Mouse (Mus musculus): Measurements from ENCODE around the gene Ky. TPM values are rescaled to one million over a fixed set of nuclear protein-coding genes. Genes with fewer than 3 reads are reported as not detected.
A peak's percentile ranks its signal among the peaks of the same experiment; 100 is the strongest.

Gene Ky
- polyA plus RNA-seq, 1 experiment from 2014 or later, result 0.02 TPM

GRCm38 (mm10) chr9:102544773-102545366, 39.3 kb downstream of the Ky start:
- H3K9me3 ChIP-seq (ENCODE audit: low read length), result no peaks in the 10 kb centered on the region
- no peaks in the 10 kb centered on the region for H3K4me1 ChIP-seq (ENCODE audit: insufficient read depth, low read depth, low read length)
- ATAC-seq (peak; percentile 57), DNase-seq (ENCODE audit: low spot score) (peak; percentile 78)
- H3K27me3 ChIP-seq (replicated peaks; ENCODE audit: insufficient read depth, low read length), result 0 out of 2 replicates have a peak, but pooled peaks cover 6% of the 10 kb centered on the region
- no peak for TF ChIP-seq EP300 (IDR thresholded peaks at IDR 0.05)
- TF ChIP-seq CTCF (IDR thresholded peaks at IDR 0.05), result peak; percentile 91
- WGBS, result 1% methylated on average over 26 of the region's 26 CpGs
- H3K27ac ChIP-seq (ENCODE audit: low read length), result no peak overlapping the region
- H3K4me2 ChIP-seq (replicated peaks; ENCODE audit: low read depth, low read length), result peak overlapping the region; percentile 50
- 0 out of 2 replicates have a peak overlapping the region, but pooled peaks have one; percentile 9 for H3K4me3 ChIP-seq (ENCODE audit: low read depth, low read length)
- H3K36me3 ChIP-seq (ENCODE audit: insufficient read depth, low read length), result no peaks in the 10 kb centered on the region
- H3K9ac ChIP-seq (replicated peaks; ENCODE audit: low read depth), result no peak overlapping the region

DNA sequence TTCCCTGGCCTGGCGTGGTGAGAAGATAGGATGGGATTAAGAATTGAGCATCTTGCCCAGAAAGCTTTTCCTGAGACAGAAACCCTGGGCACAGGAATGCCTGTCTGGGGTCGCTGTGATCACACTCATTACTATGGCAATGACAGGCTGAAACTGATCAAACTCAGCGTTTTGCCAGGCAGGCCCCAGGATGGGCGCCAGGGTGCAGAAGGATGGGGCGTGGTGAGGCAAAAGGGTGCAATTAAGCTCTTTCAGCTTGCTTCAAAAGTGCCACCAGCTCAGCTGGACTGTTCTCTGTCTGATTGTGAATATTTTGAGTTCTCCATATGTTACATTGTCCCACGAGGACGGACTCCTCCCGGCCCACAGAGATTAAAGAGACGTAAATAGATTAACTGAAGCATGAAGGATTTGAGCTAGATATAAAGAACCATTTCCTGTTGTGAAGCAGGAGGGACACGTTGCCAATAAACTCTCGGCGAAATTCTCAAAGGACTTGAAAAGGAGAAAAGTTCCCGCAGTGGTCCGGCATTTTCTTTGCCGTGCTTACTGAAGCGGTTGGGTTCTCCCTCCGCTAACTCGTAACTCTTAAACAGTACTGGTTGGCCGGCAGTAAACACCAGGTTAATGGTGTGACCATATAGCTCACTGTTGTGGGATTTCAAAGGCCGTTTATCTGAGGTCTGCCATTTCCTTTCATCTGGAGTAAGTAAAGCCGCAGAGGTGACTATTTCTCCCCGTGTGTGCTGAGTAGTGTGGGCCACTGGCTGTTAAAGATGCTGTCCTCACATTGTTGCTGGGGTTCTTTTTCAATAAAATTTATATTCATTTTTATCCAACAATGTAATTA, 40.1 kb downstream of the Ky start:
- WGBS, result 37% methylated on average over 22 of the region's 22 CpGs
- ATAC-seq (no peak), DNase-seq (ENCODE audit: low spot score) (no peak)
- H3K4me1 ChIP-seq (ENCODE audit: insufficient read depth, low read depth, low read length), result no peaks in the 10 kb centered on the region
- no peak overlapping the region for H3K4me2 ChIP-seq (replicated peaks; ENCODE audit: low read depth, low read length)
- no peaks in the 10 kb centered on the region for H3K36me3 ChIP-seq (ENCODE audit: insufficient read depth, low read length)
- H3K27ac ChIP-seq (ENCODE audit: low read length), result no peak overlapping the region
- no peaks in the 10 kb centered on the region for H3K9me3 ChIP-seq (ENCODE audit: low read length)
- no peak overlapping the region for H3K4me3 ChIP-seq (ENCODE audit: low read depth, low read length)
- H3K27me3 ChIP-seq (replicated peaks; ENCODE audit: insufficient read depth, low read length), result 0 out of 2 replicates have a peak, but pooled peaks cover 6% of the 10 kb centered on the region
- no peak overlapping the region for H3K9ac ChIP-seq (replicated peaks; ENCODE audit: low read depth)
- TF ChIP-seq CTCF (IDR thresholded peaks at IDR 0.05), result no peak
- TF ChIP-seq EP300 (IDR thresholded peaks at IDR 0.05), result no peak

GRCm38 (mm10) chr9:102546256-102547027, 40.9 kb downstream of the Ky start:
- Histone ChIP-seq H3K4me1 (ENCODE audit: insufficient read depth, low read depth, low read length) (no peaks in the 10 kb centered on the region), H3K27ac (ENCODE audit: low read length) (no peak overlapping the region), H3K4me3 (ENCODE audit: low read depth, low read length) (no peak overlapping the region), H3K36me3 (ENCODE audit: insufficient read depth, low read length) (no peaks in the 10 kb centered on the region), H3K27me3 (replicated peaks; ENCODE audit: insufficient read depth, low read length) (0 out of 2 replicates have a peak, but pooled peaks cover 6% of the 10 kb centered on the region), H3K4me2 (replicated peaks; ENCODE audit: low read depth, low read length) (no peak overlapping the region), H3K9ac (replicated peaks; ENCODE audit: low read depth) (no peak overlapping the region), H3K9me3 (ENCODE audit: low read length) (no peaks in the 10 kb centered on the region)
- ATAC-seq, result no peak
- no peak for DNase-seq (ENCODE audit: low spot score)
- no peak for TF ChIP-seq EP300 (IDR thresholded peaks at IDR 0.05)
- WGBS, result 58% methylated on average over 20 of the region's 20 CpGs

DNA sequence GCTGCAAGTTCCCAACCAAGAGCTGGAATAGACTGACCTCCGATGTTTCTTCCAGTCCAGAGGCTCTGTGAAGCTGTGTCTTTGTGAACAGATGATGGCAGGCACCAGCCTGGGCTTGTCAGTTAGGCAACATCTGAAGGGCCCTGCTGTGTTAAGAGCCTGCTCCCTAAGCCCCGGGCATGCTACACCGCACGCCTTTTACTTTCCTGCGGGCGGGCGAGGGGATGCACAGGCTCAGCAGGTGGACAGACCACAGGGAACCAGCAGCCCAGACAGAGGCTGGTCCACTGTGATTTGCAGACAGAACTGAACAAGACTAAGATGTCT, 41.4 kb downstream of the Ky start:
- no peak for DNase-seq (ENCODE audit: low spot score)
- no peak overlapping the region for H3K4me2 ChIP-seq (replicated peaks; ENCODE audit: low read depth, low read length)
- no peak overlapping the region for H3K9ac ChIP-seq (replicated peaks; ENCODE audit: low read depth)
- ATAC-seq, result no peak
- no peak overlapping the region for H3K27ac ChIP-seq (ENCODE audit: low read length)
- no peaks in the 10 kb centered on the region for H3K36me3 ChIP-seq (ENCODE audit: insufficient read depth, low read length)
- 0 out of 2 replicates have a peak, but pooled peaks cover 6% of the 10 kb centered on the region for H3K27me3 ChIP-seq (replicated peaks; ENCODE audit: insufficient read depth, low read length)
- WGBS, result 75% methylated on average over 7 of the region's 7 CpGs
- no peaks in the 10 kb centered on the region for H3K4me1 ChIP-seq (ENCODE audit: insufficient read depth, low read depth, low read length)
- no peak overlapping the region for H3K4me3 ChIP-seq (ENCODE audit: low read depth, low read length)
- no peak for TF ChIP-seq CTCF (IDR thresholded peaks at IDR 0.05)
- no peaks in the 10 kb centered on the region for H3K9me3 ChIP-seq (ENCODE audit: low read length)

- no peaks in the 10 kb centered on the region for H3K9me3 ChIP-seq (ENCODE audit: low read length)
- no peak overlapping the region for H3K4me2 ChIP-seq (replicated peaks; ENCODE audit: low read depth, low read length)
- no peaks in the 10 kb centered on the region for H3K36me3 ChIP-seq (ENCODE audit: insufficient read depth, low read length)
- H3K4me3 ChIP-seq (ENCODE audit: low read depth, low read length), result no peak overlapping the region
- H3K27ac ChIP-seq (ENCODE audit: low read length), result no peak overlapping the region
- H3K27me3 ChIP-seq (replicated peaks; ENCODE audit: insufficient read depth, low read length), result 0 out of 2 replicates have a peak, but pooled peaks cover 6% of the 10 kb centered on the region
- H3K4me1 ChIP-seq (ENCODE audit: insufficient read depth, low read depth, low read length), result no peaks in the 10 kb centered on the region
- DNase-seq (ENCODE audit: low spot score) (peak; percentile 22), ATAC-seq (no peak)
- TF ChIP-seq CTCF (IDR thresholded peaks at IDR 0.05) (no peak), EP300 (IDR thresholded peaks at IDR 0.05) (no peak)
- H3K9ac ChIP-seq (replicated peaks; ENCODE audit: low read depth), result no peak overlapping the region
- WGBS, result 53% methylated on average over 8 of the region's 8 CpGs
Observed at GRCm38 (mm10) chr9:102549211-102549610, 43.7 kb downstream of the Ky start.

GRCm38 (mm10) chr9:102551771-102552170, 46.2 kb downstream of the Ky start:
- no peak overlapping the region for H3K4me3 ChIP-seq (ENCODE audit: low read depth, low read length)
- 28% methylated on average over 10 of the region's 10 CpGs for WGBS
- DNase-seq (ENCODE audit: low spot score), result peak; percentile 25
- no peaks in the 10 kb centered on the region for H3K4me1 ChIP-seq (ENCODE audit: insufficient read depth, low read depth, low read length)
- no peaks in the 10 kb centered on the region for H3K27me3 ChIP-seq (replicated peaks; ENCODE audit: insufficient read depth, low read length)
- H3K27ac ChIP-seq (ENCODE audit: low read length), result no peak overlapping the region
- no peak overlapping the region for H3K9ac ChIP-seq (replicated peaks; ENCODE audit: low read depth)
- no peak for TF ChIP-seq CTCF (IDR thresholded peaks at IDR 0.05)
- 0 out of 2 replicates have a peak, but pooled peaks have one; percentile 16 for TF ChIP-seq EP300 (IDR thresholded peaks at IDR 0.05)
- ATAC-seq, result peak; percentile 48
- H3K4me2 ChIP-seq (replicated peaks; ENCODE audit: low read depth, low read length), result no peak overlapping the region
- no peaks in the 10 kb centered on the region for H3K36me3 ChIP-seq (ENCODE audit: insufficient read depth, low read length)
- no peaks in the 10 kb centered on the region for H3K9me3 ChIP-seq (ENCODE audit: low read length)
